In the genomic region with DNA sequence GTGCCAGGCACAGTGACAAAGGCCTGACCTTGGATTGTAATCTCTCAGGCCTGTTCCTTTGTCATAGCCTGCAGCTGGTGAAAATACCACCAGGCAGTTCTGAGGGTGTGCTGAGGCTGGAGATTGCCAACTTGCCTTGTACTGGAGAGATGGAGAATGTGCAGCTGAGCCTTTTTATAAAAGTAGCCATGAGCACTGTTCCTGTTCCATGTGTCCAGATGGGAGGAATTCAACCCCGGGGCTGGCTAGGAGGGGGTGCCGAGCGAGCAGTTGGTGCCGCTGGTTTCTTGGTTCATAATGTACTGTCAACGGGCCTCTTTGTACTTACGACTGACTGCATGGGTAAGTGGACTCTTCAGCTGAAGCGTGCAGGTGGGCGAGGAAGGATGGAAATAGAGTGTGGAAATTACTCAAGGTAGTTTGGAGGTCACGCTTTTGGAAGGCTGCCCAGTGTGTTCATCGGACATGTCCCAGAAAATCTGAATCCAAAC, we compare ENCODE assay signal across 18 mouse cellular contexts. TPM values are rescaled to one million over a fixed set of nuclear protein-coding genes. Genes with fewer than 3 reads are reported as not detected.
A peak's percentile ranks its signal among the peaks of the same experiment; 100 is the strongest.
DNase-seq lines count a peak whose midpoint lies in the region; TF ChIP-seq lines count a peak whose summit lies in the region.
"Had no signal": no experiment of that assay in that cellular context is flagged by ENCODE, and none has a peak within 500 bp of the region (broad histone marks: within the 10 kb centered on the region; RNA-seq: fewer than 3 reads in every experiment).

No protein-coding gene starts in this region.

- no peak overlapping the region for H3K4me3 ChIP-seq in layer of hippocampus, adult 2 months
- no peak overlapping the region for H3K4me3 ChIP-seq in lung, adult 2 months (replicated peaks; ENCODE audit: extremely low read depth, low read depth, low read length)
- H3K4me3 ChIP-seq: hindbrain, embryonic 13.5 days; limb, embryonic 12.5 days had no signal

- H3K4me1 ChIP-seq in lung, adult 2 months (ENCODE audit: control insufficient read depth, insufficient read depth, low read length) = no peaks in the 10 kb centered on the region
- H3K4me1 ChIP-seq: limb, embryonic 12.5 days had no signal

- 69% methylated on average over 10 of the region's 10 CpGs for WGBS in lung, adult 2 months

- intact Hi-C loops in heart, postnatal 25 days (cut with DNase I) = no loop called here

- TF ChIP-seq POLR2A in lung, adult 2 months (IDR thresholded peaks at IDR 0.05; ENCODE audit: borderline replicate concordance, extremely low read depth, low read depth, low read length) = no peak

- 0 out of 2 replicates have a peak overlapping the region, but pooled peaks have one; percentile 0 for H3K27ac ChIP-seq in layer of hippocampus, adult 2 months
- H3K27ac ChIP-seq: hindbrain, embryonic 13.5 days; limb, embryonic 12.5 days had no signal

- no peak for TF ChIP-seq CTCF in layer of hippocampus, adult 2 months (conservative IDR thresholded peaks at IDR 0.05)
- no peak for TF ChIP-seq CTCF in lung, adult 2 months (IDR thresholded peaks at IDR 0.05; ENCODE audit: insufficient read depth, low read length)

- DNase-seq in heart, adult 11 months = peak; percentile 61
- DNase-seq in heart, postnatal 25 days (ENCODE audit: low spot score) = no peak
- DNase-seq in layer of hippocampus, adult 2 months (ENCODE audit: low spot score in 2 of 2) = no peak
- DNase-seq in layer of hippocampus, postnatal 25 days (ENCODE audit: extremely low spot score in 1 of 2, low spot score in 1 of 2) = no peak
- DNase-seq in right cerebral cortex, postnatal 10 days (ENCODE audit: low spot score in 2 of 2) = peak; percentile 21 to 26
- DNase-seq in right cerebral cortex, adult 18-20 months = no peak
- DNase-seq in heart, postnatal 4 days = peak; percentile 19
- no peak for DNase-seq in lung, adult 2 months
- DNase-seq: cerebellum, adult 2 months; embryo, embryonic 11 days; gastrocnemius, postnatal 10 days; kidney, postnatal 14 days; lung, postnatal 4 days; midbrain, embryonic 14.5 days; right cerebral cortex, postnatal 25 days; thymus, postnatal 36 days had no signal

RNA-seq across cellular contexts. Expression of a gene that starts 10.4 kb away (rescaled TPM):
- 100 to 1,000 TPM in 1 of 2 experiments, 10 to 100 TPM in 1; 95.4 to 116 TPM for total RNA-seq in heart, postnatal 25 days (2021)
- total RNA-seq in layer of hippocampus, adult 2 months (2021) = 100 to 1,000 TPM; 234 TPM
- total RNA-seq in layer of hippocampus, postnatal 25 days (2021) = 100 to 1,000 TPM; 191 to 221 TPM
- 100 to 1,000 TPM; 207 to 224 TPM for total RNA-seq in heart, postnatal 4 days (2021)
- 76.5 and 93.4 TPM in 2 replicates for polyA plus RNA-seq in lung, adult 2 months (2012; rRNA removed)

RNA-seq across cellular contexts. Expression of a gene that starts 31.3 kb away (rescaled TPM):
- 10 to 100 TPM; 40.7 to 45.3 TPM for total RNA-seq in heart, postnatal 25 days (2021)
- 10 to 100 TPM; 22.0 to 22.7 TPM for total RNA-seq in layer of hippocampus, adult 2 months (2021)
- total RNA-seq in layer of hippocampus, postnatal 25 days (2021) = 10 to 100 TPM; 22.1 TPM
- total RNA-seq in heart, postnatal 4 days (2021) = 10 to 100 TPM; 36.7 to 41.3 TPM
- polyA plus RNA-seq in lung, adult 2 months (2012; rRNA removed) = 22.4 and 26.5 TPM in 2 replicates

RNA-seq across cellular contexts. Expression of a gene that starts 49.5 kb away (rescaled TPM):
- 100 to 1,000 TPM; 350 to 375 TPM for total RNA-seq in heart, postnatal 25 days (2021)
- total RNA-seq in layer of hippocampus, adult 2 months (2021) = 100 to 1,000 TPM; 447 to 467 TPM
- 100 to 1,000 TPM; 435 to 462 TPM for total RNA-seq in layer of hippocampus, postnatal 25 days (2021)
- 100 to 1,000 TPM; 202 to 205 TPM for total RNA-seq in heart, postnatal 4 days (2021)
- 91.2 and 105 TPM in 2 replicates for polyA plus RNA-seq in lung, adult 2 months (2012; rRNA removed)

Comparison
In these comparisons a context has a peak if more than half of its experiments do, and no peak if none do; other contexts are left out.
1. DNase-seq: peak in heart, adult 11 months (single experiment), right cerebral cortex, postnatal 10 days (2 of 2) and heart, postnatal 4 days (single experiment); none in heart, postnatal 25 days (single experiment), layer of hippocampus, adult 2 months (0 of 2), layer of hippocampus, postnatal 25 days (0 of 2), right cerebral cortex, adult 18-20 months (single experiment) and lung, adult 2 months (single experiment).